Mouse (Mus musculus) myocyte (in vitro differentiated cells): Measurements from ENCODE around the gene Thsd7a.

ENCODE experiments used
- POLR2A ChIP-seq: IDR thresholded peaks from one replicate; pipeline ENCODE4 v1.6.1; 2011; ENCODE audit warnings: low read depth, mild to moderate bottlenecking, control low read depth, moderate library complexity; ENCODE audit not compliant: insufficient read length
- TCF12 ChIP-seq: IDR thresholded peaks from one replicate; pipeline ENCODE4 v1.6.1; 2011; ENCODE audit warnings: mild to moderate bottlenecking, control low read depth; ENCODE audit not compliant: poor library complexity, insufficient read depth, severe bottlenecking

DNA sequence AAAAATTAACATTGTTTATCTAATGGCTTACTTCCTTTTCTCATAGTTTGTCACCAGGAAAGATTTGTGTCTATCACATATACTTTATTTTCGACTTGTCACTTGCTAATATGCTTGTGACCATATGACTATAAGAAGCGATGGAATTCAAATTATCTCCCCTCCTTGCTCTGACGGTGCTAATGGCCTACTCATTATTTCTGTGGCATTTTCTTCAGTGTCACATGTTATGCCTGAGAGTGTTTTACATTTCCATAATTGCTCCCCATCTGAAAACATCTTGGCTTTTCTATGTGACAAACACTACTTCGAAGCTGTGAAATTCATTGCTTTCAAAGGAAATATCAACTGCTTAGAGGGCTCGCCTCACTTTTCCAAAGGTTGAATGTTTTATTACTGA is 177.0 kb downstream of the Thsd7a start:
- TF ChIP-seq TCF12 (no peak), POLR2A (no peak)
